Mouse (Mus musculus): Measurements from ENCODE around the gene Vmn1r149. TPM values are rescaled to one million over a fixed set of nuclear protein-coding genes. Genes with fewer than 3 reads are reported as not detected.
"Not testable (repeated sequence)": the region's sequence is repeated elsewhere in the genome, so short reads cannot be mapped to it uniquely, and the experiment has no call there.

The Vmn1r149 gene
- polyA plus RNA-seq (2015; fragmentation: Nextera tagmentation; extraction: Ambion mirVana), result not detected in 2 replicates

DNA sequence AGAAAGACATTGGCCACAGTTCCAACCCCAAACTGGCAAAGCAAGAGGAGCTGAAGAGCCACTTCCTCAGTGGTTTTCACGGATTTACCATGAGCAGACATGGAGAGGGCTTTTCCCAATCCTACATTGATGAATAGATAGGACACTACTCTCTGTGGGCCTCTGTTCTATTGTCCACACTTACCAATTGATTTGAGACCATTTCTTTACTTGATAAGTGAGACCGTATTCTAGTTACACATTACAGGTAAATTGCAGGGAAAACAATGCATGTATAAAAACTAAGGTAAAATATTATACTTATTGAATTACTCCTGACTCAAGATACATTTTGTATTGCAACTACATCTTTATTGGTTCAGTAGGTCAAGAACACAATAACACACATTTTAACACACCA is at the start of gene Vmn1r149:
TSS of gene Vmn1r149 (minus strand) at position 101 of the 400 bp plus-strand sequence.
- H3K36me3 ChIP-seq (ENCODE audit: control insufficient read depth, insufficient read depth, low read length); H3K9ac ChIP-seq (ENCODE audit: low read length); H3K4me1 ChIP-seq (ENCODE audit: control insufficient read depth, insufficient read depth, low read length); H3K4me3 ChIP-seq (replicated peaks; ENCODE audit: low read length); H3K27me3 ChIP-seq (ENCODE audit: control insufficient read depth, insufficient read depth, low read length); ATAC-seq (ENCODE audit: insufficient read depth, low FRiP score); H3K9me3 ChIP-seq (replicated peaks; ENCODE audit: control insufficient read depth, low read length); H3K4me2 ChIP-seq (ENCODE audit: low read depth, low read length); H3K27ac ChIP-seq (ENCODE audit: low read length): not testable (repeated sequence)
- no CpG with 5 or more reads among the region's 2 CpGs for WGBS

DNA sequence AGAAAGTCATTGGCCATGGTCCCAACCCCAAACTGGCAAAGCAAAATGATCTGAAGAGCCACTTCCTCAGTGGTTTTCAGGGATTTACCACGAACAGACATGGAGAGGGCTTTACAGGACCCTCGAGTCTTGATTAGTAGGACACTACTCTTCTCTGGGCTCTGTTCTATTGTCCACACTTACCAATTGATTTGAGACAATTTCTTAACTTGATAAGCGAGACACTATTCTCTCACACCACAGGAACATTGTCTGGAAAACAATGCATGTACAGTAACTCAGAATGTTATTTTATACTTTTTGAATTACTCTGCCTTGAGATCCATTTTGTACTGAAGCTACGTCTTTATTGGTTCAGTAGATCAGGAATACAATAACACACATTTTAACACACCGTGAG is 25.9 kb upstream of the Vmn1r149 start, which contains the start of gene Gm10665:
TSS of gene Gm10665 (minus strand) at position 101 of the 400 bp plus-strand sequence.
- H3K4me1 ChIP-seq (ENCODE audit: control insufficient read depth, insufficient read depth, low read length); H3K36me3 ChIP-seq (ENCODE audit: control insufficient read depth, insufficient read depth, low read length); H3K9me3 ChIP-seq (replicated peaks; ENCODE audit: control insufficient read depth, low read length); H3K9ac ChIP-seq (ENCODE audit: low read length); H3K27ac ChIP-seq (ENCODE audit: low read length); H3K27me3 ChIP-seq (ENCODE audit: control insufficient read depth, insufficient read depth, low read length); ATAC-seq (ENCODE audit: insufficient read depth, low FRiP score); H3K4me2 ChIP-seq (ENCODE audit: low read depth, low read length); H3K4me3 ChIP-seq (replicated peaks; ENCODE audit: low read length): not testable (repeated sequence)
- WGBS, result no CpG with 5 or more reads among the region's 5 CpGs

DNA sequence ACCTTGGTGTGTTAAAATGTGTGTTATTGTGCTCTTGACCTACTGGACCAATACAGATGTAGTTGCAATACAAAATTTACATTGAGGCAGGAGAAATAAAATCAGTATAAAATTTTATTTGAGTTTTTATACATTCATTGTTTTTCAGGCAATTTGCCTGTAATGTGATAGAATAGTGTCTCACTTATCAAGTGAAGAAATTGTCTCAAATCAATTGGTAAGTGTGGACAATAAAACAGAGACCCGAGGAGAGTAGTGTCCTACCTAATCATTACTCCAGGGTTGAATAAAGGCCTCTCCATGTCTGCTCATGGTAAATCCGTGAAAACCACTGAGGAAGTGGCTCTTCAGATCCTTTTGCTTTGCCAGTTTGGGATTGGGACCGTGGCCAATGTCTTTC is 24.7 kb downstream of the Vmn1r149 start, which contains the start of gene Vmn1r148:
TSS of gene Vmn1r148 (plus strand) at position 301 of the 400 bp plus-strand sequence.
- not testable (repeated sequence) for H3K9ac ChIP-seq (ENCODE audit: low read length); ATAC-seq (ENCODE audit: insufficient read depth, low FRiP score); H3K36me3 ChIP-seq (ENCODE audit: control insufficient read depth, insufficient read depth, low read length); H3K9me3 ChIP-seq (replicated peaks; ENCODE audit: control insufficient read depth, low read length); H3K4me1 ChIP-seq (ENCODE audit: control insufficient read depth, insufficient read depth, low read length); H3K27ac ChIP-seq (ENCODE audit: low read length); H3K27me3 ChIP-seq (ENCODE audit: control insufficient read depth, insufficient read depth, low read length); H3K4me3 ChIP-seq (replicated peaks; ENCODE audit: low read length); H3K4me2 ChIP-seq (ENCODE audit: low read depth, low read length)
- no CpG with 5 or more reads among the region's 3 CpGs for WGBS

Other genes with a start within 250 kb of the Vmn1r149 start
- not detected in 2 replicates for gene Vmn1r143, start 248.9 kb downstream of the Vmn1r149 start, polyA plus RNA-seq (2015; fragmentation: Nextera tagmentation; extraction: Ambion mirVana)
- gene Gm8653, start 237.0 kb downstream of the Vmn1r149 start, polyA plus RNA-seq (2015; fragmentation: Nextera tagmentation; extraction: Ambion mirVana), result not detected in 2 replicates
- not detected in 2 replicates for gene Gm8453, start 208.7 kb downstream of the Vmn1r149 start, polyA plus RNA-seq (2015; fragmentation: Nextera tagmentation; extraction: Ambion mirVana)
- gene Gm4187, start 108.5 kb downstream of the Vmn1r149 start, polyA plus RNA-seq (2015; fragmentation: Nextera tagmentation; extraction: Ambion mirVana), result not detected in 2 replicates
- not detected in 2 replicates for gene Gm8660, start 67.2 kb downstream of the Vmn1r149 start, polyA plus RNA-seq (2015; fragmentation: Nextera tagmentation; extraction: Ambion mirVana)
- gene Vmn1r148, start 24.6 kb downstream of the Vmn1r149 start, polyA plus RNA-seq (2015; fragmentation: Nextera tagmentation; extraction: Ambion mirVana), result not detected in 2 replicates
- not detected in 2 replicates for gene Gm10665, start 25.8 kb upstream of the Vmn1r149 start, polyA plus RNA-seq (2015; fragmentation: Nextera tagmentation; extraction: Ambion mirVana)
- gene Vmn1r151, start 61.4 kb upstream of the Vmn1r149 start, polyA plus RNA-seq (2015; fragmentation: Nextera tagmentation; extraction: Ambion mirVana), result not detected in 2 replicates
- gene Vmn1r152, start 84.7 kb upstream of the Vmn1r149 start, polyA plus RNA-seq (2015; fragmentation: Nextera tagmentation; extraction: Ambion mirVana), result not detected in 2 replicates
- not detected in 2 replicates for gene Gm8677, start 96.7 kb upstream of the Vmn1r149 start, polyA plus RNA-seq (2015; fragmentation: Nextera tagmentation; extraction: Ambion mirVana)
- gene Gm4201, start 127.1 kb upstream of the Vmn1r149 start, polyA plus RNA-seq (2015; fragmentation: Nextera tagmentation; extraction: Ambion mirVana), result not detected in 2 replicates
- gene Gm4565, start 149.9 kb upstream of the Vmn1r149 start, polyA plus RNA-seq (2015; fragmentation: Nextera tagmentation; extraction: Ambion mirVana), result not detected in 2 replicates
- not detected in 2 replicates for gene Vmn1r155, start 219.8 kb upstream of the Vmn1r149 start, polyA plus RNA-seq (2015; fragmentation: Nextera tagmentation; extraction: Ambion mirVana)

Data from stomach, embryonic 16.5 days (tissue).